Mouse (Mus musculus): ENCODE data around the gene Utp14a. TPM values are rescaled to one million over a fixed set of nuclear protein-coding genes. Genes with fewer than 3 reads are reported as not detected.
A peak's percentile ranks its signal among the peaks of the same experiment; 100 is the strongest.

Gene Utp14a
- total RNA-seq, 2 experiments from 2014 or later, result 11.5 to 15.0 TPM

DNA sequence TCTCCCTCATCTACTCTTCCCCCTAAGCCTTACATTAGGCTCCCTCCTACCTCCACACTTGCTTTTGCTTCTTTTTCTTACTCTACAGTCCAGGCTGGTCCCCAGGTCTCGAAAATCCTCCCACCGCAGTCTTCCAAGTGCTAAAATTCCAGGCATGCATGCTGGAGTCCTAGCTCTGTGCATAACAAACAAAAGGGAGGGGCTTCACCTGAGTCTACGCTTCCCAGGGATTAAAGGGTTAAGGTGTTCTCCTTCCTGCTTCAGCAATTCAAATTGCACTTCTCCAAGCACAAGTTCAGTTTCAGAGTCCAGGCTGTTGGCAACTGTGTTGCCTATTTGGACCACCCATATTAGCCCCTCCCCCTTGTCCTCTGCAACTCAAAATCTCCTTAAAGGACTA is 34.8 kb downstream of the Utp14a start:
- intact Hi-C loops (cut with DNase I; ENCODE audit: low total_unique reads), result no loop called here
- no peak for DNase-seq

DNA sequence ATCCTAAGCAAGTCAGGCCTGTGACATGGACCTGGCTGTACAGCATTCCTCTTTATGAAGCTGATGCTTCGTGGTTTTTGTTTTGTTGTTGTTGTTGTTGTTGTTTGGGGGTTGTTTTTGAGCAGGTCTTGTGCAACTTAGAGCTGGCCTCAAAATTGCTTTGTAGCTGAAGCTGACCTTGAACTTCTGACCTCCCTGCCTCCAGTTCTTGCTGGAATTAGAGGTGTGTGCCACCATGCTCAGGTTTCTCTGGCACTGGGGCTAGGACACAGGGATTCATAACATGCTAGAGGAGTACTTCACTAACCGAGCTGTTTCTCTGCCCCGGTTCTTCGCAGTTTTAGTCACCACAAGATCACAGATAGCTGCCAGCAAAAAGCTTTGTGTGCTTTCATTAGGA is 48.7 kb downstream of the Utp14a start:
- no peak for DNase-seq
- intact Hi-C loops (cut with DNase I; ENCODE audit: low total_unique reads), result no loop called here

GRCm38 (mm10) chrX:48310706-48311517 is 54.2 kb downstream of the Utp14a start:
- intact Hi-C loops (cut with DNase I; ENCODE audit: low total_unique reads), result no loop called here
- DNase-seq, result no peak

GRCm38 (mm10) chrX:48311727-48312126 is 55.1 kb downstream of the Utp14a start:
- DNase-seq, result no peak
- intact Hi-C loops (cut with DNase I; ENCODE audit: low total_unique reads), result no loop called here

DNA sequence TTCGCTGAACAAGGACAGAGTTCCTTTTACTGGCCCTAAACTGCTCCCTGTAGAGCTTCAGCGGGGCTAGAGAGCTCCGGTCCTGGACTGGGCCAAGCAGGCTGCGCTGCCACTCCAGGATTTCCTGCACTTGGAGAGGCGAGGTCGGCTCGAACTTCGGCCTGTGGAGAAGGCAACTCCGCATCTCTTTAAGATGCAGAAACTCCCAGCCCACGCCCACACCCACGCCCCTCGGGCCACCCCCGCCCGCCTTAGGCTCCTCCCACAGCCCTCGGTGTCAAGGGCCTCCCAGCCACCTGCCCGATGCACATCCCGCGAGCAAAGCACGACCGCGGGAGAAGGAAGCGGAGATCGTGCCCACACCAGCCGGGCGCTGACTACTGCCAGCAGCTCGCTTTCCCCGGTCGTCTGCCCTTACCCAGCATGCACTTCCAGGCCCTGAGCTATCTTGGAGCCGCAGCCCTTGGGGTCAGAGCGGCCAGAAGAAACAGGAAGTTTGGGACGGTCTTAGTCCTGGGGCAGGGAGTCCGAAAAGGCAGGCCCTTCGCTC is 57.9 kb downstream of the Utp14a start:
- intact Hi-C loops (cut with DNase I; ENCODE audit: low total_unique reads), result no loop called here

GRCm38 (mm10) chrX:48317444-48317843 is 60.8 kb downstream of the Utp14a start:
- DNase-seq, result no peak
- intact Hi-C loops (cut with DNase I; ENCODE audit: low total_unique reads), result no loop called here

More for the DNA sequence above, 57.9 kb downstream of the Utp14a start:
- peak; percentile 83 for DNase-seq

DNA sequence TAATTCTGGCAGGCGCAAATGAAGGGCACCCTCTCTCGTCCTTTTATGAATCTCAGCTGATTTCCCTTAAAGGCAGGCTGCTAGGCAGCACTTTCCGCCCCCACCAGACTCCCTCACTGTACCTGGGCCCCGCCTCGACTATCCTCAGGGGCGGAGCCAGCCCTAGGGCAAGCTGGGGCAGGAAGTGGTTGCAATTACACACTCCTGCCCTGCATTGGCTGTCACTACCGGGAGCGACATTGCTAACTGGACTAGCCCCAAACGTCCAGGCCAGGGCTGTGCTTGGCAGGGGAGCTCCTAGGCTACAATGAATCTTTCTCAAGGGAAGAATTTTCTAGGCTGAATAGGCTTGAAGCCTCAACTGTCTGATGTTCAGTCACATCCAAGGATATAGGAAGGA is 61.5 kb downstream of the Utp14a start:
- intact Hi-C loops (cut with DNase I; ENCODE audit: low total_unique reads), result no loop called here
- peak; percentile 9 for DNase-seq

Other genes starting within 250 kb of the Utp14a start
- 10 to 100 TPM in 1 of 2 experiments, 1 to 10 TPM in 1; 9.1 to 16.8 TPM for gene Apln, start 222.0 kb upstream of the Utp14a start, total RNA-seq (2021)
- gene Xpnpep2, start 148.1 kb upstream of the Utp14a start, total RNA-seq (2021), result 1 to 10 TPM in 1 of 2 experiments, under 1 TPM in 1; 0.49 to 1.7 TPM
- under 1 TPM; 0.51 to 0.55 TPM for gene Sash3, start 110.4 kb upstream of the Utp14a start, total RNA-seq (2021)
- gene Zdhhc9, start 48.0 kb upstream of the Utp14a start, total RNA-seq (2021), result 1 to 10 TPM; 7.4 to 9.5 TPM
- 1 to 10 TPM; 5.5 to 8.4 TPM for gene Bcorl1, start 84.5 kb downstream of the Utp14a start, total RNA-seq (2021)
- gene Elf4, start 206.3 kb downstream of the Utp14a start, total RNA-seq (2021), result 1 to 10 TPM; 3.9 to 4.7 TPM